Mouse (Mus musculus) lung, adult 18-20 months (tissue): ENCODE measurements around the gene Olfr1115.
"Not testable (repeated sequence)": the region's sequence is repeated elsewhere in the genome, so short reads cannot be mapped to it uniquely, and the experiment has no call there.

Experiments used
- DNase-seq, 2 experiments: peaks; one replicate each; pipeline ENCODE4 v3.0.0; 2022; ENCODE audit warnings: mixed read lengths in 2 of 2

Gene Olfr1115

GRCm38 (mm10) chr2:87247713-87248112 is at the start of gene Olfr1115:
TSS of gene Olfr1115 (plus strand) at chr2:87248013.
- no peak for DNase-seq

- DNase-seq: no peak
Measured at GRCm38 (mm10) chr2:87208670-87209069, 39.1 kb upstream of the Olfr1115 start, which contains the start of gene Olfr1113. TSS of gene Olfr1113 (plus strand) at chr2:87208970.

GRCm38 (mm10) chr2:87267234-87267633 is 19.4 kb downstream of the Olfr1115 start, which contains the start of gene Olfr1116:
TSS of gene Olfr1116 (plus strand) at chr2:87267534.
- DNase-seq: no peak

- not testable (repeated sequence) for DNase-seq
Measured at GRCm38 (mm10) chr2:87293977-87294376, 46.2 kb downstream of the Olfr1115 start.
